Mouse (Mus musculus) forelimb bud, embryonic 11.5 days (tissue): ENCODE data around the gene G530012D18Rik.
"Not testable (repeated sequence)": the region's sequence is repeated elsewhere in the genome, so short reads cannot be mapped to it uniquely, and the experiment has no call there.

Experiments used
- DNase-seq: peaks from one replicate; pipeline ENCODE4 v3.0.0-alpha.2; 2012; ENCODE audit warnings: low read depth, low spot score

The G530012D18Rik gene

GRCm38 (mm10) chr1:85575376-85575775, at the start of gene G530012D18Rik:
G530012D18Rik (plus strand) TSS chr1:85575676.
- DNase-seq = not testable (repeated sequence)

GRCm38 (mm10) chr1:85526401-85526800, 49.1 kb upstream of the G530012D18Rik start:
- not testable (repeated sequence) for DNase-seq

- DNase-seq = not testable (repeated sequence)
These were observed 46.9 kb upstream of the G530012D18Rik start for GRCm38 (mm10) chr1:85528451-85529110.

- DNase-seq = not testable (repeated sequence)
These were observed 31.7 kb upstream of the G530012D18Rik start for GRCm38 (mm10) chr1:85543818-85544217.

- not testable (repeated sequence) for DNase-seq
These were observed 29.0 kb upstream of the G530012D18Rik start for GRCm38 (mm10) chr1:85546442-85546841.

- not testable (repeated sequence) for DNase-seq
These were observed 20.2 kb upstream of the G530012D18Rik start for GRCm38 (mm10) chr1:85555261-85555660.

- not testable (repeated sequence) for DNase-seq
These were observed 1.9 kb upstream of the G530012D18Rik start for GRCm38 (mm10) chr1:85573554-85573953.

GRCm38 (mm10) chr1:85578372-85579010, 3.0 kb downstream of the G530012D18Rik start:
- not testable (repeated sequence) for DNase-seq

GRCm38 (mm10) chr1:85579199-85580147, 4.0 kb downstream of the G530012D18Rik start:
- DNase-seq = not testable (repeated sequence)

GRCm38 (mm10) chr1:85580148-85580534, 4.7 kb downstream of the G530012D18Rik start:
- DNase-seq = not testable (repeated sequence)

GRCm38 (mm10) chr1:85580578-85580977, 5.1 kb downstream of the G530012D18Rik start:
- not testable (repeated sequence) for DNase-seq

- DNase-seq = not testable (repeated sequence)
These were observed 6.0 kb downstream of the G530012D18Rik start for GRCm38 (mm10) chr1:85581518-85581917.

- not testable (repeated sequence) for DNase-seq
These were observed 13.2 kb downstream of the G530012D18Rik start for GRCm38 (mm10) chr1:85588697-85589096.

GRCm38 (mm10) chr1:85592526-85592925, 17.1 kb downstream of the G530012D18Rik start:
- not testable (repeated sequence) for DNase-seq

GRCm38 (mm10) chr1:85598271-85599012, 23.0 kb downstream of the G530012D18Rik start, which contains the start of gene Sp110:
Sp110 (minus strand) TSS chr1:85598817.
- not testable (repeated sequence) for DNase-seq

- not testable (repeated sequence) for DNase-seq
These were observed 24.6 kb downstream of the G530012D18Rik start, which contains the start of gene Sp140 for GRCm38 (mm10) chr1:85600078-85600477. Sp140 (plus strand) TSS chr1:85600378.

- DNase-seq = not testable (repeated sequence)
These were observed 25.3 kb downstream of the G530012D18Rik start for GRCm38 (mm10) chr1:85600794-85601193.

GRCm38 (mm10) chr1:85604341-85604740, 28.9 kb downstream of the G530012D18Rik start:
- DNase-seq = not testable (repeated sequence)

GRCm38 (mm10) chr1:85608361-85608760, 32.9 kb downstream of the G530012D18Rik start:
- DNase-seq = not testable (repeated sequence)

- DNase-seq = not testable (repeated sequence)
These were observed 35.1 kb downstream of the G530012D18Rik start for GRCm38 (mm10) chr1:85610581-85610980.

GRCm38 (mm10) chr1:85615096-85615495, 39.6 kb downstream of the G530012D18Rik start:
- not testable (repeated sequence) for DNase-seq
